Mouse (Mus musculus) liver, embryonic 11.5 days (tissue): ENCODE results near the gene Slc2a3. TPM values are rescaled to one million over a fixed set of nuclear protein-coding genes. Genes with fewer than 3 reads are reported as not detected.
"Not testable (repeated sequence)": the region's sequence is repeated elsewhere in the genome, so short reads cannot be mapped to it uniquely, and the experiment has no call there.

ENCODE experiments used
- ATAC-seq: fragments of 200-750 bp; cut with Nextera tagmentation; replicated peaks from 2 replicates; pipeline ENCODE4 v1.8.0; 2017; ENCODE audit warnings: moderate number of reproducible peaks, mild to moderate bottlenecking, moderate TSS enrichment, moderate library complexity; ENCODE audit not compliant: low FRiP score
- DNase-seq: peaks from one replicate; pipeline ENCODE4 v3.0.0-alpha.2; 2017; ENCODE audit warnings: low spot score
- H3K27ac ChIP-seq: fragments of 300-500 bp; sonication (generic); 2 replicates; pipeline ENCODE4 v1.5.1; 2014; ENCODE audit warnings: mild to moderate bottlenecking, low read depth, low read length, control low read depth
- H3K27me3 ChIP-seq: fragments of 300-500 bp; sonication (generic); replicated peaks from 2 replicates; pipeline ENCODE4 v1.6.1; 2014; ENCODE audit warnings: low read length, mixed read lengths; ENCODE audit not compliant: control insufficient read depth, insufficient read depth
- H3K36me3 ChIP-seq: fragments of 300-500 bp; sonication (generic); 2 replicates; pipeline ENCODE4 v1.6.1; 2014; ENCODE audit warnings: mild to moderate bottlenecking, low read length, moderate library complexity, mixed read lengths; ENCODE audit not compliant: control insufficient read depth, insufficient read depth
- H3K4me1 ChIP-seq: fragments of 300-500 bp; sonication (generic); replicated peaks from 2 replicates; pipeline ENCODE4 v1.6.1; 2014; ENCODE audit warnings: low read length, mixed read lengths; ENCODE audit not compliant: control insufficient read depth, insufficient read depth
- H3K4me2 ChIP-seq: fragments of 300-500 bp; sonication (generic); 2 replicates; pipeline ENCODE4 v1.6.1; 2014; ENCODE audit warnings: mild to moderate bottlenecking, control low read depth, moderate library complexity
- H3K4me3 ChIP-seq: fragments of 300-500 bp; sonication (generic); 2 replicates; pipeline ENCODE4 v1.5.1; 2014; ENCODE audit warnings: low read depth, low read length, control low read depth
- H3K9ac ChIP-seq: fragments of 300-500 bp; sonication (generic); 2 replicates; pipeline ENCODE4 v1.6.1; 2014; ENCODE audit warnings: low read depth, low read length, control low read depth
- H3K9me3 ChIP-seq: fragments of 300-500 bp; sonication (generic); 2 replicates; pipeline ENCODE4 v1.6.1; 2016; ENCODE audit warnings: low read length, inconsistent platforms, mixed read lengths; ENCODE audit not compliant: control insufficient read depth
- WGBS: fragments of 180-500 bp; shearing (Covaris S2); extraction: QIAGEN DNeasy Blood & Tissue Kit; methylation state at CpG from one replicate; pipeline ENCODE4 v1.1.7; 2014; 5-methylcytosine and 5-hydroxymethylcytosine counted together
- polyA plus RNA-seq: library from polyadenylated mRNA; unstranded; fragments of >200 nt; fragmentation: Nextera tagmentation; extraction: Ambion mirVana; gene quantifications from 2 replicates; pipeline ENCODE4 v1.2.1, GENCODE M21; 2014

Gene Slc2a3
- polyA plus RNA-seq, 1 experiment from 2014 or later = 59.4 TPM

- H3K27me3 ChIP-seq = no peaks in the 10 kb centered on the region
- WGBS = 89% methylated on average over 11 of the region's 11 CpGs
- no peak overlapping the region for H3K4me3 ChIP-seq
- ATAC-seq = no peak
- no peak overlapping the region for H3K9ac ChIP-seq
- H3K27ac ChIP-seq = no peak overlapping the region
- no peak for DNase-seq
- no peak overlapping the region for H3K4me2 ChIP-seq
- no peaks in the 10 kb centered on the region for H3K9me3 ChIP-seq
- H3K4me1 ChIP-seq = peaks cover 2% of the 10 kb centered on the region; the same call in 1 of the 2 replicates
- H3K36me3 ChIP-seq = no peaks in the 10 kb centered on the region
Observed at GRCm38 (mm10) chr6:122770760-122771315, 30.6 kb downstream of the Slc2a3 start.

DNA sequence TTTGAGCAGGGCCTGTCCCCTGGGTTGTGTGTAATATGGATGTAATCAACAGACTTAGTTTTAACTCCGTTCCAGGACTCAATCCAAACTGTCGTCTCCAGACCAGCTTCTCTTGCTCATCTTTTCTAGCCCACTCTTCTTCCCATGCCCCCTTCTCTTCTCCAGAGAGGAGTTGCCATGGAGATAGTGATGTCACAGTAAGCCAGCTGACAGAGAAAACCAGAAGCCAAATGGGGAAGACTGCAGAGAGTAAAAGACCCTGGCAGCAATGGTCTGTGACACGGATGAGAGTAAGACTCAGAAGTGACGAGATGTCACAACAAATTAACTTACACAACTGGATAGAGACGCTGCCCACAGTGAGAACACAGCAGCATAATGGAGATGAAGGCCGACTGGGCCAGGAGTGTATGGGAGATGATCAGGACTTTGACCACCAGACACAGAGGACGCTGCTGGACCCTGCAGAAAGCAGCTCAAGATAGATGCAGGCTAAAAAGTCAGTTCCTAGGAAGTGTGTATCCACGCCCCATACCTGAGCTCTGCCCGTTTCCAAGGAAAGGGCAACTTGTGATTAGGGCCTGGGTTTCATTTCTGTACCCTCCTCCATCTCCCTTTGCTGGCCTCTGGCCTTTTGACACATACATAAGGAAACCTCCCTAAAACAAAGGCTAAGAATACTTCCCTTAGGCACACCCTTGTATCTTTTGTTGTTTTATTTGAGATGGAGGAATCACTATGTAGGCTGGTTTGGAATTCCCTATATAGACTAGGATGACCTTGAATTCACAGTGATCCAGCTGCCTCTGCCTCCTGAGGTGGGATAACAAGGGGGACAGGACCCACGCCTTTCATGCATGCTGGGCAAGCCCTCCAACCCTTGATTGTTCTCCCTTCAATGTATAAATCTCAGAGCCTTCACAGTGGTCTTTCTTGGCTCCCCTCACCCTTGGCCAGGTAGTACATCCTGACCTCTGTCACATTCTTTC is 31.4 kb downstream of the Slc2a3 start:
- ATAC-seq (no peak), DNase-seq (no peak)
- H3K27me3 ChIP-seq = no peaks in the 10 kb centered on the region
- no peak overlapping the region for H3K9ac ChIP-seq
- WGBS = 72% methylated on average over 10 of the region's 10 CpGs
- H3K36me3 ChIP-seq = no peaks in the 10 kb centered on the region
- H3K27ac ChIP-seq = no peak overlapping the region
- no peak overlapping the region for H3K4me3 ChIP-seq
- H3K4me2 ChIP-seq = no peak overlapping the region
- H3K4me1 ChIP-seq = peaks cover 7% of the 10 kb centered on the region
- no peaks in the 10 kb centered on the region for H3K9me3 ChIP-seq

- H3K4me2 ChIP-seq = no peak overlapping the region
- H3K27me3 ChIP-seq = no peaks in the 10 kb centered on the region
- WGBS = 73% methylated on average over 5 of the region's 5 CpGs
- peaks cover 21% of the 10 kb centered on the region for H3K4me1 ChIP-seq
- DNase-seq (no peak), ATAC-seq (no peak)
- no peak overlapping the region for H3K4me3 ChIP-seq
- no peak overlapping the region for H3K27ac ChIP-seq
- no peaks in the 10 kb centered on the region for H3K9me3 ChIP-seq
- no peak overlapping the region for H3K9ac ChIP-seq
- H3K36me3 ChIP-seq = no peaks in the 10 kb centered on the region
Observed at GRCm38 (mm10) chr6:122768256-122768655, 33.2 kb downstream of the Slc2a3 start.

DNA sequence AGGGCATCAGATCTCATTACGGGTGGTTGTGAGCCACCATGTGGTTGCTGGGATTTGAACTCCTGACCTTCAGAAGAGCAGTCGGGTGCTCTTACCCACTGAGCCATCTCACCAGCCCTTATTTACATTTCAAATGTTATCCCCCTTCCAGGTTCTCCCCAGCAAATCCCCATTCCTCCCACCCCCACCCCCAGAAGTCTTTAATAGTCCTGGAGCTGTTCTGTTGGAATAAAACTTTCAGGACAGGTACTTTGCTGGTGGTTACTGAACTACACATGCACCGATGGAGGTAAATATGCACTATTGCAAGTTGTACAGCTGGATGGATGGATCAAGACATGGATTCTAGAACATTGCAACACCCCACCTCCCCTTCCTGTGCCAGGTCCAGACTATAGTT is 34.4 kb downstream of the Slc2a3 start:
- H3K9ac ChIP-seq, ATAC-seq, H3K4me3 ChIP-seq, DNase-seq, H3K36me3 ChIP-seq, H3K9me3 ChIP-seq, H3K4me2 ChIP-seq, H3K27me3 ChIP-seq, H3K27ac ChIP-seq: not testable (repeated sequence)
- H3K4me1 ChIP-seq = peaks cover 31% of the 10 kb centered on the region
- 67% methylated on average over 3 of the region's 3 CpGs for WGBS

- H3K27ac ChIP-seq = no peak overlapping the region; the same call in 1 of the 2 replicates
- no peak overlapping the region for H3K4me3 ChIP-seq
- no peak overlapping the region for H3K9ac ChIP-seq
- H3K27me3 ChIP-seq = no peaks in the 10 kb centered on the region
- peaks cover 35% of the 10 kb centered on the region for H3K4me1 ChIP-seq
- 29% methylated on average over 5 of the region's 5 CpGs for WGBS
- H3K4me2 ChIP-seq = no peak overlapping the region
- no peak for DNase-seq
- no peaks in the 10 kb centered on the region for H3K9me3 ChIP-seq
- no peaks in the 10 kb centered on the region for H3K36me3 ChIP-seq
- ATAC-seq = no peak
Observed at GRCm38 (mm10) chr6:122766145-122766968, 35.1 kb downstream of the Slc2a3 start.

DNA sequence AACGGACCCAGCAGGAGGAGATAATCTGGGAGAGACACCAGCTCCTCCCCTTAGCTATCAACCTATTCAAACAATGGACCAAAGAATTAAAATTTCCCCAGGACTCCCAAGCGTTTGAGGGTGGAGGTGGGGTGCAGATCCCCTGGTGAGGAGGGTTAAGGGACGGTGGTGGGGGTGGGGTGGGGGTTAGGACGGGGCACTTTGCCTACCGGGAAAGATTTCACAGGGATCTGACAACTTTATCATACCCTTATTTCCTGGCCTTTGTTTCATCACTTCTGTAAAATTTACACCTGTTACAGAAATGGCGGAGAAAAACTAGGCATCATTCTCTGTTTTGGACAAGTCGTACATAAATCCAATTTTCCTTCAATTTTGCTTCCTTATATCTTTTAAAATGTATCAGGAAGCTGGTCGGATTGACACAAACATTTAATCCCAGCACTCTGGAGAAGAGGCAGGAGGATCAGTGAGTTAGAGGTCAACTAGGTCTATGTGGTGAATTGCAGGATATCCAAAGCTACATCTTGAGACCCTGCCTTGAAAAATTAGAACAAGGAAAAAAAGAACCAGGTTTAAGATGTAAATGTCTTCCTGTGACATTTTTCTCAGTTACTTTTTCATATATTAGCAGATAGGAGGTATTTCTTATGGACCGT is 36.0 kb downstream of the Slc2a3 start:
- peak overlapping the region; percentile 72 for H3K27ac ChIP-seq
- H3K27me3 ChIP-seq = no peaks in the 10 kb centered on the region
- ATAC-seq = no peak
- no peaks in the 10 kb centered on the region for H3K9me3 ChIP-seq
- no peak for DNase-seq
- WGBS = 15% methylated on average over 9 of the region's 9 CpGs
- H3K4me2 ChIP-seq = peak overlapping the region; percentile 78
- peak overlapping the region; percentile 68; the same call in 1 of the 2 replicates for H3K9ac ChIP-seq
- no peaks in the 10 kb centered on the region for H3K36me3 ChIP-seq
- peaks cover 43% of the 10 kb centered on the region for H3K4me1 ChIP-seq
- peak overlapping the region; percentile 49 for H3K4me3 ChIP-seq

DNA sequence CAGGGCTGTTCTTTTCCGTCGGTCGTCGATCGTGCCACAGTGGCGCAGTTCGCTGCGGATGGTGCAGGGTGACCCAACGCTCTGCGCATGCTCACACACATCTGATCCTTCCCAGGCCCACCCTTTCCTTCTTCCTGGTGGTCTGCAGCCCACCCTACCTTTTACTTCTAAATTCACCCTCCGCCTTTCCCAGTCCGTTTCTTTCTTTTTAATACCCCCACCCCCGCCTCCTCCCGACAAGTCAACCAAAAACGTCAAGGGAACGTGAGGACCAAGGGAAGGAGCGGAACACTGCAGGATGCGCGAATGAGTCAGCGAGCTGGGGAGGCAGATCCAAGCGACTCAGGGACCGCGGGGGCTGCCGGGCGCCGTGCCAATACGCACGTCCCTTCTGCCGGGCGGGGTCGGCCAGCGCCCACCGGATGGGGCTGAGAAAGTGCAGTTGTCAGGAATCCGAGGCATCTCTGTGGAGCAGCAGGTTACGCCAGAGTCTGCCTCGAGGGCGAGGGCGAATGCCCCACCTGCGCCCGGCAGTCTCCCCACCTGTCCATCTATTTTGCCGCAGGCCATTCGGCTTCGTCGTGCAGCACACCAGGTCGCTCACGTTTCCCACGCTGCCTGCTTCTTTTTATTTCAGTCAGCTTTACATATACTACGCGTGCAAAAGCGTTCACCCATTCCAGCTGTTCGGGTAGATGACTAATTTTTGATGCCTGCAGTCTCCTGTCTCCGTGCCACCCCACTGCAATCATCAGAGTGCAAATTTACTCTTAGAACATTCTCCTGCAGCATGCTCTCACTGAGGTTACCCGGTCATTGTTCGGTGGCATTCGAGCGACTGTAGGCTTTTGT is 36.8 kb downstream of the Slc2a3 start:
- DNase-seq (peak; percentile 76), ATAC-seq (peak; percentile 64)
- Histone ChIP-seq H3K27ac (peak overlapping the region; percentile 72), H3K4me3 (peak overlapping the region; percentile 49), H3K36me3 (no peaks in the 10 kb centered on the region), H3K27me3 (no peaks in the 10 kb centered on the region), H3K9me3 (no peaks in the 10 kb centered on the region), H3K4me2 (peak overlapping the region; percentile 78), H3K9ac (peak overlapping the region; percentile 68), H3K4me1 (peaks cover 44% of the 10 kb centered on the region)
- WGBS = under 1% methylated on average over 55 of the region's 56 CpGs
